Mouse (Mus musculus): ENCODE measurements around the gene Supt16. TPM values are rescaled to one million over a fixed set of nuclear protein-coding genes. Genes with fewer than 3 reads are reported as not detected.

Gene Supt16
- polyA plus RNA-seq, 1 experiment from 2014 or later: 39.8 TPM

DNA sequence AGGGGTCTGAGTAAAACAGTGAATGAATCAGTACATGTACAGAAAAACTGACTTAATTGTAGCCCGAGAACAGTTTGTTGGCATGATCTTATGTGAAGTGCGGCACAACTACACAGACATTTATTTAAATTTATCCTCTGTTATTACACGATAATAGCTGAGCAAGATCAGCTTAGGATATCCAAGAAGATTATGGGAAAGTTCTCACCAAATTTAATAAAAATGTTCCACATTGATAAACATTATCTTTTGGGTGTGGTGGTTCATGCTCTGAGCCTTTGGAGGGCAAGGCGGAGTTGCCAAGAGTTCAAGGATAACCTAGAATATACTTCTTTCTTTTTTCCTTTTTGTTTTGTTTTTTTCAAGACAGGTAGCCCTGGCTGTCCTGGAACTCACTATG, 2.2 kb upstream of the Supt16 start:
- no peaks in the 10 kb centered on the region for H3K9me3 ChIP-seq (replicated peaks; ENCODE audit: control insufficient read depth, low read length)
- no peak overlapping the region for H3K4me3 ChIP-seq (replicated peaks; ENCODE audit: low read length)
- H3K9ac ChIP-seq (ENCODE audit: low read length): no peak overlapping the region
- WGBS: 89% methylated on average over 4 of the region's 4 CpGs
- peaks cover 27% of the 10 kb centered on the region for H3K36me3 ChIP-seq (ENCODE audit: control insufficient read depth, insufficient read depth, low read length)
- H3K27me3 ChIP-seq (ENCODE audit: control insufficient read depth, insufficient read depth, low read length): no peaks in the 10 kb centered on the region
- ATAC-seq (ENCODE audit: insufficient read depth, low FRiP score): no peak
- H3K27ac ChIP-seq (ENCODE audit: low read length): no peak overlapping the region
- peaks cover 13% of the 10 kb centered on the region for H3K4me1 ChIP-seq (ENCODE audit: control insufficient read depth, insufficient read depth, low read length)
- no peak overlapping the region for H3K4me2 ChIP-seq (ENCODE audit: low read depth, low read length)

DNA sequence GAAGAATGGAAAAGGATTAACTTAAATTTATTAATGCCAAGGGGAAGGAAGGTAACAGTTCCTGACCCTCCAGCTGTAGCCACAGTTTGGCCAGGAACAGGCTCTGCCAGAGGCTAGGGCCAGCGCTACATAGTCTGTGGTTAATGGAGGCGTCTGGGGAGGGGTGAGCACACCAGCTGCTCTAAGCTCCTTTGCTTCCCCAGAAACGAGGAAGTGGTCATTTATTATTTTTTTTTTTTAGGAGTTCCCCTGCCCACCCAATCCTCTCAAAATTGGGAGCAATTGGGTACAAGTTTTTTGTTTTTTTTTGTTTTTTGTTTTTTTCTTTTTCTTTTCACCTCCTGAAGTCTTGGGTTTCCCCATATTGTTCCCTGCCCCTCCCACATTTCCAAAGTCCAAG, 925 bp upstream of the Supt16 start:
- Histone ChIP-seq H3K9me3 (replicated peaks; ENCODE audit: control insufficient read depth, low read length) (no peaks in the 10 kb centered on the region), H3K4me3 (replicated peaks; ENCODE audit: low read length) (peak overlapping the region; percentile 25), H3K27ac (ENCODE audit: low read length) (peak overlapping the region; percentile 64; the same call in 1 of the 2 replicates), H3K4me1 (ENCODE audit: control insufficient read depth, insufficient read depth, low read length) (peaks cover 13% of the 10 kb centered on the region), H3K4me2 (ENCODE audit: low read depth, low read length) (peak overlapping the region; percentile 77), H3K36me3 (ENCODE audit: control insufficient read depth, insufficient read depth, low read length) (peaks cover 24% of the 10 kb centered on the region), H3K9ac (ENCODE audit: low read length) (peak overlapping the region; percentile 46; the same call in 1 of the 2 replicates), H3K27me3 (ENCODE audit: control insufficient read depth, insufficient read depth, low read length) (no peaks in the 10 kb centered on the region)
- WGBS: 17% methylated on average over 3 of the region's 3 CpGs
- no peak for ATAC-seq (ENCODE audit: insufficient read depth, low FRiP score)

DNA sequence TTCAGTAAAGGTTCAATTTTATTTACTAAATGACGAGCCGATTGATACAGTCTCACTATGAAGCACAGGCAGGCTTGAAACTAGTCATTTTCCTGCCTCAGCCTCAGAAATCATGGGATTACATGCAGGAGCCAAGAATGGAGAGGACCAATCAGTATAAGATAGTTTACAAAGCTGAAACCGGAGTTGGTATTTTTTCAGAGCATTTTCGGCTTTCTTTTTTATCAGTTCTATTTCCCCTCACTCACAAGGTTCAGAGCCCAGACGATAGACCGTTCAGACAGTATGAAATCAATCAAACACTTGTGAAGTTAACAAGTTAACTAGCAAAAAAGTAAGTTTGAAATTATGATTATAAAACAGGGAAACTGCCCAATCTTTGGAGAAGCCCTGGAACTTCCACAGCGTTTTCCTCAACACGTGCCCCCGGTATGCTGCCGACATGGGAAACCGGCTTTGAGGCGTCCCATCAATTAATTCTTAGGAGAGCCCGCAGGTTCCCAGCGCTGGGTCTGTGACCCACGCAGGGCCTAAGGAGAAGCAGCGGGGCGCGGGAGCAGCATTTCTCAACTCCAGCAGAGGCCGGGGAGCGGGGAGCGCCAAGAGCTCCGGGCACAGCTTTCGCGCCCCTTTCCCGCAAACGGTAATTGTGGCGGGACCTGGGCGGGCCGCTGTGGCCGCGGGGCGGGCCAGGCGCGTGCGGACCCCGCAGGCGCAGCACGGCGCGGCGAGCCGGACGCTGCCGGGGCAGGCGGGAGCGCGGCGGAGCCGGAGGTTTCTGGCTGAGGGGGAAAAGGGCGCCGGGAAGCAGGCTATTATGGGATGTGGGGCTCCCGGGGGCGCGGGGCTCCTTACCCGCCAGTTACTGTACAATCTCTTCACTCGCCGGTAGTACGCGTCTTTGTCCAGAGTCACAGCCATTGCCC, 723 bp downstream of the Supt16 start:
- peak overlapping the region; percentile 97 for H3K9ac ChIP-seq (ENCODE audit: low read length)
- H3K4me1 ChIP-seq (ENCODE audit: control insufficient read depth, insufficient read depth, low read length): peaks cover 13% of the 10 kb centered on the region
- H3K27ac ChIP-seq (ENCODE audit: low read length): peak overlapping the region; percentile 99
- peak overlapping the region; percentile 77 for H3K4me2 ChIP-seq (ENCODE audit: low read depth, low read length)
- no peaks in the 10 kb centered on the region for H3K9me3 ChIP-seq (replicated peaks; ENCODE audit: control insufficient read depth, low read length)
- no peaks in the 10 kb centered on the region for H3K27me3 ChIP-seq (ENCODE audit: control insufficient read depth, insufficient read depth, low read length)
- peak; percentile 11; the same call in 1 of the 2 replicates for ATAC-seq (ENCODE audit: insufficient read depth, low FRiP score)
- under 1% methylated on average over 59 of the region's 59 CpGs for WGBS
- peaks cover 15% of the 10 kb centered on the region for H3K36me3 ChIP-seq (ENCODE audit: control insufficient read depth, insufficient read depth, low read length)
- H3K4me3 ChIP-seq (replicated peaks; ENCODE audit: low read length): peak overlapping the region; percentile 96

DNA sequence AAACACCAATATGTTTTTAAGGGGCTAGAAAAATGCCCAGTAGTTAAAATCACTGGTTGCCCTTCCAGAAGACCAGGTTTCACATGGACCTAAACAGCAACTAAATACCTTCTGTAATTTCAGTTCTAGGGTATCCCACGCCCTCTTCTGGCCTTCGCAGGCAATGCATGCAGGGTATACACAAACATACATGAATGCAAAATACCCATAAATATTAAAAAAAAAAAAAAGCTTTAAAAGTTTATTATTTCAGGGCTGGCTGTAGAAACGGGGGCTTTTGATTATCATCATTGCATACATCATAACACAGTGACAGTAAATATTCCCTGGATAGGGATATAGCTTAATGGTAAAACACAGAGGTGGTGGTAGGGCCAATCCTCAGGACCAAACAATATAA, 1.5 kb downstream of the Supt16 start:
- Histone ChIP-seq H3K4me1 (ENCODE audit: control insufficient read depth, insufficient read depth, low read length) (peaks cover 13% of the 10 kb centered on the region), H3K9ac (ENCODE audit: low read length) (no peak overlapping the region), H3K4me3 (replicated peaks; ENCODE audit: low read length) (peak overlapping the region; percentile 96), H3K9me3 (replicated peaks; ENCODE audit: control insufficient read depth, low read length) (no peaks in the 10 kb centered on the region), H3K27me3 (ENCODE audit: control insufficient read depth, insufficient read depth, low read length) (no peaks in the 10 kb centered on the region), H3K4me2 (ENCODE audit: low read depth, low read length) (peak overlapping the region; percentile 77), H3K27ac (ENCODE audit: low read length) (no peak overlapping the region), H3K36me3 (ENCODE audit: control insufficient read depth, insufficient read depth, low read length) (peaks cover 11% of the 10 kb centered on the region)
- no peak for ATAC-seq (ENCODE audit: insufficient read depth, low FRiP score)
- 4% methylated on average over 3 of the region's 3 CpGs for WGBS

DNA sequence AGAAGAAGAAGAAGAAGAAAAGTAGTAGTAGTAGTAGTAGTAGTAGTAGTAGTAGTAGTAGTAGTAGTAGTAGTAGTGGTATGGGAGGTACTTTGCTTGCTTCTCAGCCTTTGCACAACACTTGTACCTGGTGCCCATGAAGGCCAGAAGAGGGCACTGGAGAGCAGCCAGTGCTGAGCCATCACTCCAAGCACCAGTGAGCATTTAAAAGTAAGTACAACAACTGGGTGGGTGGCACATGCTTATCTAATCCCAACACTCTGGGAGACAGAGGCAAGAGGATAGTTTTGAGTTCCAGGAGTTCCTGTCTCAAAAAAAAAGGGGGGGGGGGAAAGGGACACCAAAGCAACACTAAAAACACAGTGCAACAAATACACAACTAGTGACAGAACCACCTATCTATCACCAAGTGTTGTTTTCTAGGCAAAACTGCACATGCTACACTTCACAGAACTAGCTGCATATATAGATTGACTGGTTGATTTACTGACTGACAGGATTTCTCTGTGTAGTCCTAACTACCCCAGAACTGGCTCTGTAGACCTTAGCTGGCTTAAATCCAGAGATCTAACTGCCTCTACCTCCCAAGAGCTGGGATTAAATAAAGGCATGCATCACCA, 6.4 kb downstream of the Supt16 start:
- ATAC-seq (ENCODE audit: insufficient read depth, low FRiP score): no peak
- Histone ChIP-seq H3K27me3 (ENCODE audit: control insufficient read depth, insufficient read depth, low read length) (no peaks in the 10 kb centered on the region), H3K36me3 (ENCODE audit: control insufficient read depth, insufficient read depth, low read length) (no peaks in the 10 kb centered on the region), H3K4me2 (ENCODE audit: low read depth, low read length) (no peak overlapping the region), H3K9ac (ENCODE audit: low read length) (no peak overlapping the region), H3K4me3 (replicated peaks; ENCODE audit: low read length) (no peak overlapping the region), H3K4me1 (ENCODE audit: control insufficient read depth, insufficient read depth, low read length) (peaks cover 3% of the 10 kb centered on the region), H3K9me3 (replicated peaks; ENCODE audit: control insufficient read depth, low read length) (no peaks in the 10 kb centered on the region), H3K27ac (ENCODE audit: low read length) (no peak overlapping the region)

DNA sequence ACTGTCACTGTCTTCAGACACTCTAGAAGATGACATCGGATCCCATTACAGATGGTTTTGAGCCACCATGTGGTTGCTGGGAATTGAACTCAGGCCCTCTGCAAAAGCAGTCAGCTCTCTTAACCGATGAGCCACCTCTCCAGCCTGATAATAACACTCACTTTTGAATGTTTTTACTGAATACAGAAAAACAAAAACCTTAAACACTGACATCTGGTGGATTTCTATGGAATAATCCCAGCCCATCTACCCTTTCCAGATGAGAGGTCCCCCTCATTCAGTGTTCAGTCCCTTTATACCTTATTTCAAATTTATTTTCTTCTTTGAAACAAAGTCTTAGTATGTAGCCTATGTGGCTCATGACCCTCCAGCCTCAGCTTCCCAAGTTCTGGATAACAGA, 7.7 kb downstream of the Supt16 start:
- Histone ChIP-seq H3K27ac (ENCODE audit: low read length) (no peak overlapping the region), H3K4me3 (replicated peaks; ENCODE audit: low read length) (no peak overlapping the region), H3K9me3 (replicated peaks; ENCODE audit: control insufficient read depth, low read length) (no peaks in the 10 kb centered on the region), H3K4me1 (ENCODE audit: control insufficient read depth, insufficient read depth, low read length) (no peaks in the 10 kb centered on the region), H3K36me3 (ENCODE audit: control insufficient read depth, insufficient read depth, low read length) (no peaks in the 10 kb centered on the region), H3K27me3 (ENCODE audit: control insufficient read depth, insufficient read depth, low read length) (no peaks in the 10 kb centered on the region), H3K4me2 (ENCODE audit: low read depth, low read length) (no peak overlapping the region), H3K9ac (ENCODE audit: low read length) (no peak overlapping the region)
- ATAC-seq (ENCODE audit: insufficient read depth, low FRiP score): no peak
- WGBS: 73% methylated on average over 2 of the region's 2 CpGs

DNA sequence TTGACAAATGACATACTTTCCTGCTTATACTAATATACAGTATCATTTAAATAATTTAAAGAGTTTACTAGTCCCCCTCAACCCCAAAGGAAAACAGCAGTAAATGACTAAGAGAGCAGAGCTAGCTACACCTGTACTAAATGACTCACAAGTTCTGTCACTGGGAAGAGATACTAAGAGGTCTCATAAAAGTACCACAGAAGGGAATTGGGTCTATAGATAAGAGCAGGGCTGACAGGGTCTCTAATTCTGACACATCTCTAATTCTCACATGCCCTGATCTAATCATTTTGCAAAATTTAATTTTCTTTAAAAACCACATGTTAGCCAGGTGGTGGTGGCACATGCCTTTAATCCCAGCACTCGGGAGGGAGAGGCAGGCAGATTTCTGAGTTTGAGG, 8.4 kb downstream of the Supt16 start:
- no peaks in the 10 kb centered on the region for H3K9me3 ChIP-seq (replicated peaks; ENCODE audit: control insufficient read depth, low read length)
- no peak overlapping the region for H3K27ac ChIP-seq (ENCODE audit: low read length)
- 76% methylated on average over 1 of the region's 1 CpGs for WGBS
- no peak overlapping the region for H3K9ac ChIP-seq (ENCODE audit: low read length)
- no peaks in the 10 kb centered on the region for H3K27me3 ChIP-seq (ENCODE audit: control insufficient read depth, insufficient read depth, low read length)
- no peak overlapping the region for H3K4me2 ChIP-seq (ENCODE audit: low read depth, low read length)
- H3K4me1 ChIP-seq (ENCODE audit: control insufficient read depth, insufficient read depth, low read length): no peaks in the 10 kb centered on the region
- no peak for ATAC-seq (ENCODE audit: insufficient read depth, low FRiP score)
- no peaks in the 10 kb centered on the region for H3K36me3 ChIP-seq (ENCODE audit: control insufficient read depth, insufficient read depth, low read length)
- no peak overlapping the region for H3K4me3 ChIP-seq (replicated peaks; ENCODE audit: low read length)

DNA sequence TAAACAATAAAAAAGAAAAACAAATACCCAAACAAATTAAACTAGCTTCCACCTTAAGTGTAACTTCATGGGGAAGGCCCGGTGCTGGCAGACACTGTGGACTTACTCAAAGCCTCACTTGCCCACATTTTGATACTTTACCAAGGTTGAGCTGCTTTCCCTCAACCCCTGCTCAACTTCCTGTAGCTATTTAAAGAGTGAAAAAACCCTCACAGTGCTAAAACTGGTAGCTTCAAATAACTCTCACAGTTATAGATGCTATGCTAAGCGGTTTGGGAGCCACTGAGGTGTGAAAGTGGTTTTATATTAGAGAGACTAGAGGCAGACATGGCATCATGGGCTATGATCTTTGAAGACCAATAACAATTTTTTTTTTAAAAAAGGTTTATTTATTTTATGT, 30.6 kb downstream of the Supt16 start:
- H3K9ac ChIP-seq (ENCODE audit: low read length): no peak overlapping the region
- H3K4me3 ChIP-seq (replicated peaks; ENCODE audit: low read length): no peak overlapping the region
- no peaks in the 10 kb centered on the region for H3K4me1 ChIP-seq (ENCODE audit: control insufficient read depth, insufficient read depth, low read length)
- H3K36me3 ChIP-seq (ENCODE audit: control insufficient read depth, insufficient read depth, low read length): peaks cover 32% of the 10 kb centered on the region
- no peaks in the 10 kb centered on the region for H3K27me3 ChIP-seq (ENCODE audit: control insufficient read depth, insufficient read depth, low read length)
- no peak overlapping the region for H3K27ac ChIP-seq (ENCODE audit: low read length)
- no peak for ATAC-seq (ENCODE audit: insufficient read depth, low FRiP score)
- no peak overlapping the region for H3K4me2 ChIP-seq (ENCODE audit: low read depth, low read length)
- WGBS: 89% methylated on average over 2 of the region's 2 CpGs
- no peaks in the 10 kb centered on the region for H3K9me3 ChIP-seq (replicated peaks; ENCODE audit: control insufficient read depth, low read length)

DNA sequence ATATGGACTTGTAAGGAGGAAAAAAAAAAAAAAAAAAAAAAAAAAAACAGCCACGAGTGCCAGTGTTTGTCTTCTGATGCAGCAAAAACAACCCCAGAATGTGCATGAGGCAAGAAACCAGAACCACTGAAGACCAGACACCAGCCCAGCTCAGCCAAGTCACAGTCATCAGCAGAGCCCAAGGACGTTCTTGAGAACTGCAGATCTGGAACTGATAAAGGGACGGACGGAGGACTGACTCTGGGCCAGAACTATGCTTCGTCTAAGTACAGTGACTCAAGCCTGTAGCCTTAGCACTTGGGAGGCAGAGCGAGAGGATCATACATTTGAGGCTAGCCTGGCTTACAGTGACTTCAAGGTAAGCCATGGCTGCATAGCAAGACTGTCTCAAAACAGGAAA, 36.3 kb downstream of the Supt16 start:
- H3K4me1 ChIP-seq (ENCODE audit: control insufficient read depth, insufficient read depth, low read length): no peaks in the 10 kb centered on the region
- H3K36me3 ChIP-seq (ENCODE audit: control insufficient read depth, insufficient read depth, low read length): peaks cover 22% of the 10 kb centered on the region
- H3K27me3 ChIP-seq (ENCODE audit: control insufficient read depth, insufficient read depth, low read length): no peaks in the 10 kb centered on the region
- no peak for ATAC-seq (ENCODE audit: insufficient read depth, low FRiP score)
- H3K4me3 ChIP-seq (replicated peaks; ENCODE audit: low read length): no peak overlapping the region
- no peak overlapping the region for H3K27ac ChIP-seq (ENCODE audit: low read length)
- no peaks in the 10 kb centered on the region for H3K9me3 ChIP-seq (replicated peaks; ENCODE audit: control insufficient read depth, low read length)
- no peak overlapping the region for H3K4me2 ChIP-seq (ENCODE audit: low read depth, low read length)
- no peak overlapping the region for H3K9ac ChIP-seq (ENCODE audit: low read length)
- WGBS: 81% methylated on average over 6 of the region's 6 CpGs

Measured in stomach, embryonic 16.5 days (tissue).